Mouse (Mus musculus): ENCODE data around the gene Gm20815. TPM values are rescaled to one million over a fixed set of nuclear protein-coding genes. Genes with fewer than 3 reads are reported as not detected.
"Not testable (repeated sequence)": the region's sequence is repeated elsewhere in the genome, so short reads cannot be mapped to it uniquely, and the experiment has no call there.

Gene Gm20815
- not detected in 2 replicates for total RNA-seq (2017)

- ATAC-seq (replicated peaks in 1 of 2; ENCODE audit: insufficient read depth in 1 of 2, low FRiP score in 2 of 2, low TSS enrichment in 1 of 2, low read depth in 1 of 2, poor library complexity in 2 of 2, severe bottlenecking in 2 of 2), result not testable (repeated sequence)
Observed at GRCm38 (mm10) chrY:8835069-8835468, at the start of gene Gm20815. TSS of gene Gm20815 (minus strand) at chrY:8835169.

Measured in hematopoietic stem cell, adult 5-6 weeks (primary cell).